Mouse (Mus musculus) stomach, embryonic 14.5 days (tissue): ENCODE measurements around the gene Gm7945. TPM values are rescaled to one million over a fixed set of nuclear protein-coding genes. Genes with fewer than 3 reads are reported as not detected.
"Not testable (repeated sequence)": the region's sequence is repeated elsewhere in the genome, so short reads cannot be mapped to it uniquely, and the experiment has no call there.

ENCODE experiments used
- ATAC-seq: fragments of 200-750 bp; cut with Nextera tagmentation; 2 replicates; pipeline ENCODE4 v1.8.0; 2017; ENCODE audit warnings: low read depth, moderate TSS enrichment; ENCODE audit not compliant: insufficient number of reproducible peaks, insufficient read depth, low FRiP score
- H3K27ac ChIP-seq: fragments of 300-500 bp; sonication (generic); 2 replicates; pipeline ENCODE4 v1.5.1; 2014; ENCODE audit warnings: mild to moderate bottlenecking, low read length, moderate library complexity, mixed read lengths
- H3K27me3 ChIP-seq: fragments of 300-500 bp; sonication (generic); 2 replicates; pipeline ENCODE4 v1.6.1; 2014; ENCODE audit warnings: low read length, control low read depth, mixed read lengths; ENCODE audit not compliant: control insufficient read depth, insufficient read depth
- H3K36me3 ChIP-seq: fragments of 300-500 bp; sonication (generic); 2 replicates; pipeline ENCODE4 v1.6.1; 2014; ENCODE audit warnings: mild to moderate bottlenecking, control low read depth, low read length, moderate library complexity, mixed read lengths; ENCODE audit not compliant: control insufficient read depth, insufficient read depth
- H3K4me1 ChIP-seq: fragments of 300-500 bp; sonication (generic); 2 replicates; pipeline ENCODE4 v1.6.1; 2014; ENCODE audit warnings: low read length, control low read depth, mixed read lengths; ENCODE audit not compliant: control insufficient read depth, insufficient read depth
- H3K4me2 ChIP-seq: fragments of 300-500 bp; sonication (generic); replicated peaks from 2 replicates; pipeline ENCODE4 v1.6.1; 2014; ENCODE audit warnings: low read depth, low read length, control low read depth
- H3K4me3 ChIP-seq: fragments of 300-500 bp; sonication (generic); 2 replicates; pipeline ENCODE4 v1.5.1; 2014; ENCODE audit warnings: low read depth, low read length, control low read depth
- H3K9ac ChIP-seq: fragments of 300-500 bp; sonication (generic); replicated peaks from 2 replicates; pipeline ENCODE4 v1.6.1; 2014; ENCODE audit warnings: low read depth, mild to moderate bottlenecking, control low read depth, low read length, moderate library complexity, mixed read lengths
- H3K9me3 ChIP-seq: fragments of 300-500 bp; sonication (generic); 2 replicates; pipeline ENCODE4 v1.6.1; 2016; ENCODE audit warnings: low read depth, low read length, control low read depth; ENCODE audit not compliant: control insufficient read depth
- WGBS: fragments of 180-500 bp; shearing (Covaris S2); extraction: QIAGEN DNeasy Blood & Tissue Kit; methylation state at CpG from one replicate; pipeline ENCODE4 v1.1.7; 2014; 5-methylcytosine and 5-hydroxymethylcytosine counted together
- polyA plus RNA-seq: library from polyadenylated mRNA; unstranded; fragments of >200 nt; fragmentation: Nextera tagmentation; extraction: Ambion mirVana; gene quantifications from 2 replicates; pipeline ENCODE4 v1.2.1, GENCODE M21; 2014

Gm7945 gene
- polyA plus RNA-seq = not detected in 2 replicates

GRCm38 (mm10) chr14:41386279-41386678 lies at the start of gene Gm7945:
Gm7945 (minus strand) TSS chr14:41386379.
- H3K36me3 ChIP-seq, H3K27me3 ChIP-seq, H3K9me3 ChIP-seq, H3K4me3 ChIP-seq, H3K4me2 ChIP-seq, H3K4me1 ChIP-seq, ATAC-seq, H3K9ac ChIP-seq, H3K27ac ChIP-seq: not testable (repeated sequence)
- WGBS = no CpG with 5 or more reads among the region's 3 CpGs

DNA sequence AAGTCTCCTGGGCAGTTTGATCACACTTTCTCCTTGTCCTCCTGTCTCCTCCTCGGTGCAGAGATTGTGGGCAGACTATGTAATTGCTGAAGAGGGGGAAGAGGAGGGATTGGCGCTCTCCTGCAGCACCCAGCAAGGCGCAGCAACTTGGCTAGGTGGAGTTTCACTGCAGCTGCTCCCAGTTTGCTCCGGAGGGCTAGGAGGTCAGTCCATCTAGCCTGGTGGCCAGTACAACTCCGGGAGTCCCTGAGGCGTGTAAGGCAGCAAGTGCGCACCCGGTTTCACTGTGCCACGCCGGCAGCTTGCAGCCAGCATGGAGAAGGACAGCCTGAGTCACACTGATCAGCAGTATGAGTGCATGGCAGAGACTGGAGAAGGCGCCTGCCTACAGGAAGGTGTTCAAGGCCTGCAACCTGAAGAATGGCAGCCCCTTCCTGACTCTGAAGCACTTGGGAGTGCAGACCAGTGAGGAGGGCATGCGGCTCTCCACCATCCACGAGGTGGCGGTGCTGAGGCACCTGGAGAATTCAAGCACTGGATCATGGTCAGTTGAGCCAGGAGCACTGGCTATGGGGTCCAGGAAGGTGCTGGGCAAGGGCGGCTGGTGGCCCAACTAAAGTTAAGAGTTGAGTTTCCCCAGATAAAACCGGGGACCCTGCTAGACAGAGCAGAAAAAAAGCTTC lies 39.4 kb upstream of the Gm7945 start:
- H3K4me2 ChIP-seq, H3K9me3 ChIP-seq: not testable (repeated sequence)
- 15% methylated on average over 10 of the region's 16 CpGs for WGBS

DNA sequence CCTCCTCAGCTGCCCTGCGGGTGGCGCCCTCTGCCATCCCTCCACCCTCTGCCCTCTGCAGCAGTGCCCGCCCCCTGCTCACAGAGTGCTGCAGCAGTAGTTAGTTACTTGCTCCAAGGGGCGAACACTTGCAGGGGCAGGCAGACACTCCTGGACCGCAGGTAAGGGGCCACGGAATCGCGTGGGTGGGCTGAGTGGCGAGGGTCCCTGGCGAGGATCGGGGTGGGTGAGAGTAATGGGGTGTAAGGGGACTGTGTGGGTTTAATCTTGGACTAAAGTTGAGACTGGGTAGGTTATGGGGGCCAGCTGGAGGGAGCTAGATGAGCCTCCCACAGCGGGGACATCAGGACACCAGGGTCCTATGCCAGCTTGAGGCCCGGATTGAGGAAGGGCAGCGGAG lies 38.5 kb upstream of the Gm7945 start:
- H3K9ac ChIP-seq, H3K4me3 ChIP-seq, H3K27ac ChIP-seq, H3K27me3 ChIP-seq, H3K9me3 ChIP-seq, ATAC-seq, H3K4me1 ChIP-seq, H3K36me3 ChIP-seq, H3K4me2 ChIP-seq: not testable (repeated sequence)
- 22% methylated on average over 14 of the region's 14 CpGs for WGBS

More for the DNA sequence above, 39.4 kb upstream of the Gm7945 start:
- H3K27me3 ChIP-seq, H3K27ac ChIP-seq, H3K4me3 ChIP-seq, H3K4me1 ChIP-seq, H3K36me3 ChIP-seq, ATAC-seq, H3K9ac ChIP-seq: not testable (repeated sequence)

- H3K9me3 ChIP-seq, H3K9ac ChIP-seq, H3K36me3 ChIP-seq, ATAC-seq, H3K27me3 ChIP-seq, H3K27ac ChIP-seq, H3K4me2 ChIP-seq, H3K4me1 ChIP-seq, H3K4me3 ChIP-seq: not testable (repeated sequence)
- no CpG with 5 or more reads among the region's 2 CpGs for WGBS
Measured at GRCm38 (mm10) chr14:41408181-41408580, 22.0 kb upstream of the Gm7945 start, which contains the start of gene Gm6482. Gm6482 (minus strand) TSS chr14:41408281.

DNA sequence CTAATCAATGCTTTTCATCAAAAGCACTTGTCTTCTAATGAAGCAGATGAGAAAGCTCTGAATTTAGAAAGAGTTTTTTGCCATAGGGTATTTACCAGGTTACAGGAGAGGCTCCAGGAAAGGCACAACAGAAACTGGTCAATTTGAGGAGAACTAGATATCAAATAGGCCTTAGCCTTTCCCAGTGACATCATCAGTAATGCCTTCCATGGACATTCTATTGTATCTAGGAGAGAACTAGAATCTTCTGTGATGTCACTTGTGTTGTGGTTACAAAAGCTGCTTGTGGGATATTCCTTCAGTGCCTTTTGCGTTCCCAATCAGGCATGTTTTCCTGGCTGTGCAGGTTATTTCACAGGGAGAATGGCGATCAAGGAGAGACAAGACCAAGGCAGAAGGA lies 37.9 kb downstream of the Gm7945 start, which contains the start of gene Gm5798:
Gene Gm5798, plus strand, starts transcription at position 301 of the 400 bp plus-strand sequence.
- 71% methylated on average over 2 of the region's 2 CpGs for WGBS
- ATAC-seq, H3K27ac ChIP-seq, H3K27me3 ChIP-seq, H3K9ac ChIP-seq, H3K36me3 ChIP-seq, H3K4me3 ChIP-seq, H3K4me1 ChIP-seq, H3K4me2 ChIP-seq, H3K9me3 ChIP-seq: not testable (repeated sequence)

Other genes starting within 250 kb of the Gm7945 start
- gene Mbl1, start 234.9 kb downstream of the Gm7945 start, polyA plus RNA-seq = not detected in 2 replicates
- gene Sftpd, start 201.2 kb downstream of the Gm7945 start, polyA plus RNA-seq = 0.27 TPM in 1 of 2 replicates, not detected in the other
- gene Gm2832, start 107.6 kb downstream of the Gm7945 start, polyA plus RNA-seq = 0.14 and 0.24 TPM in 2 replicates
- not detected in 2 replicates for gene Gm5798, start 37.8 kb downstream of the Gm7945 start, polyA plus RNA-seq
- not detected in 2 replicates for gene Gm6482, start 21.9 kb upstream of the Gm7945 start, polyA plus RNA-seq
- gene Gm7954, start 67.1 kb upstream of the Gm7945 start, polyA plus RNA-seq = not detected in 2 replicates
- gene Gm3486, start 103.1 kb upstream of the Gm7945 start, polyA plus RNA-seq = not detected in 2 replicates
- not detected in 2 replicates for gene Gm7970, start 169.2 kb upstream of the Gm7945 start, polyA plus RNA-seq
- not detected in 2 replicates for gene 1700049E17Rik2, start 186.8 kb upstream of the Gm7945 start, polyA plus RNA-seq
- gene Gm3072, start 238.2 kb upstream of the Gm7945 start, polyA plus RNA-seq = not detected in 2 replicates